Mouse (Mus musculus): ENCODE results near the gene Cdh5.

Gene Cdh5

GRCm38 (mm10) chr8:104188459-104188858, 87.0 kb downstream of the Cdh5 start:
- DNase-seq (ENCODE audit: low spot score) = no peak

- DNase-seq (ENCODE audit: low spot score) = no peak
Observed at GRCm38 (mm10) chr8:104190777-104191468, 89.5 kb downstream of the Cdh5 start.

GRCm38 (mm10) chr8:104191496-104191895, 90.1 kb downstream of the Cdh5 start:
- DNase-seq (ENCODE audit: low spot score) = peak; percentile 34
